Mouse (Mus musculus) neutrophil, adult 5-6 weeks (primary cell): ENCODE data around the gene Mmd2. TPM values are rescaled to one million over a fixed set of nuclear protein-coding genes. Genes with fewer than 3 reads are reported as not detected.

Experiments
- ATAC-seq: fragments of 151-379, 151-347 bp; 2 replicates; pipeline ENCODE4 v1.8.0; 2017; ENCODE audit warnings: mild to moderate bottlenecking, moderate TSS enrichment; ENCODE audit not compliant: insufficient number of reproducible peaks, poor library complexity, low FRiP score, severe bottlenecking; ENCODE audit errors: extremely low read depth
- total RNA-seq: library from RNA; stranded (forward); fragments of 200-1000 nt; gene quantifications from 2 replicates; pipeline ENCODE4 v1.2.3, GENCODE M21; 2017

Mmd2 gene
- total RNA-seq, 1 experiment from 2014 or later = not detected

GRCm38 (mm10) chr5:142614513-142614912 lies 5.9 kb upstream of the Mmd2 start:
- ATAC-seq = no peak

GRCm38 (mm10) chr5:142610362-142610761 lies 1.8 kb upstream of the Mmd2 start:
- ATAC-seq = no peak

DNA sequence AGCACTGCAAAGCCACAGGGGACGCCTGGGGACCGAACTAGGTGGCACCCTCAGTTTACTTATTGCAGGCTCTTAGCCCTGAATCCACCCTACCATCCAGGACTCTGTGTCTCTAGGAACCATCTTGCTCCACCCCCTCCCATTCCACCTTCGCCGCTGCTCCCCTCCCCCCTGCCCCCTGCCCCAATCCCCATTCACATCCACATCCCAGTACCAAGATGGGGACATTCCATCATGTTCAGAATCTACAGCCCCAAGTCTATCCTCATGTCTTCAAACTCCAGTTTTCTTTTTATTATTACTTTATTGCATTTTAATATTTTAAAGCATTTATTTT lies 357 bp upstream of the Mmd2 start:
- no peak for ATAC-seq

GRCm38 (mm10) chr5:142605288-142605687 lies 3.3 kb downstream of the Mmd2 start:
- ATAC-seq = no peak

DNA sequence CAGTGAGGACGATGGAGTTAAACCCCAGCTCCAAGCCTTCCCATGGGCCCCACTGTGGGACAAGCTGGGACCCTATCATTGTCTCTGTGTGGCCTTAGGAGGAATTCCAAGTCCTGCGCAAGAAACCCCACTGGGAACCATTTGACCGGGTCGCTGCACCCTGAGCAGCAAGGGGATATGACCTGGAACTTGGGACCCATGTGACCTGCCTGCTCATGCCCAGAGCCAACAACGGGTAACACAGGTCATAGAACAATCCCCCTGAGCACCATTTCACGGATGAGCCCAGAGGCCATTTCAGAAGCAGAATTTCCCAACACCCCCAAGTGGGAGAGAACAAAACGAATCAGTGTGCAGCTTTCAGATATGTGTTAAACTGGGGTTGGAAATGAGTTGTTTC lies 4.2 kb downstream of the Mmd2 start:
- ATAC-seq = no peak

GRCm38 (mm10) chr5:142597648-142598390 lies 10.8 kb downstream of the Mmd2 start:
- ATAC-seq = no peak

DNA sequence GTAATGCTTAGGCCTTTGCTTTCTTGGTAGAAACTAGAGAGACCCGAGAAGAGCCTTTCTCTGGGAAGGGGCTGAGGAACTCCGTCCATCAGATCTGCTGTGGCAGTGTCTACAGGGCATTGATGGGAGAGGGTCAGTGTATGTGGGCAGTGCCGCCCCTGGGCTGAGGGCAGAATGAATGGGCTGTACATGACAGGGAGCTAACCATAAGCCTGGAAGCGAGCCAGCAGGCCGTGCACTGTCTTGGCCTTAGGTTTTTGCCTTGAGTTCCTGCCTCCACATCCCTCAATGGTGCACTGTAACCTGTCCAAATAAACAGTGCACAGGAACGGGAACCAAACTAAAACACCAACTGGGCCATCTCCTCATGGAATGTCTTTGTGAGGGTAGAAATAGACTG lies 11.9 kb downstream of the Mmd2 start:
- ATAC-seq = no peak

GRCm38 (mm10) chr5:142595698-142596097 lies 12.9 kb downstream of the Mmd2 start:
- ATAC-seq = no peak

- no peak for ATAC-seq
These were observed 17.5 kb downstream of the Mmd2 start for GRCm38 (mm10) chr5:142590953-142591616.

DNA sequence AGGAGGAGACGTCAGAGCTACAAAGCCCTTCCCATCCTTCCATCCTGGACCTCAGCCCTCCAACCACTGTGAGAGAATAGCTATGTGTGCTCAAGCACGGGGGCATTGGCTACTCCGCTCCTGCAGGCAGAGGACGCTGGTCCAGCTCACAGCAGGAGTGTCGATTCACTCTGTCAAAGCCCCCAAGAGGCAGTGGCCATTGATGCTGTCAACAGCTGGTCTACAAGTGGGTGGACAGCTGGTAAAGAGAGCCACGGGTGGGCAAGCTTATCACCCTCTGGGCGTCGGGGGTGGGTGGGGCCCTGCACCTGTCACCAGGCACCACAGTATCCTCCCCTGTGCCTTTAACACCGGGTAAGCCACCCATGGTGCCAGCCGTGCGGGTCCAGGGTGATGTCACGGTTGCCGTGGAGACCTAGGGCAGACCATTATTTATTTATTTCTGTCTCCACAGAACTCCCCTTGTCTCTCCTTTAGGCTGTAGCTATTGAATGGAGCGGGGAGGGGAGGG lies 24.9 kb downstream of the Mmd2 start:
- ATAC-seq = no peak

- no peak for ATAC-seq
These were observed 27.1 kb downstream of the Mmd2 start for GRCm38 (mm10) chr5:142581517-142581916.

DNA sequence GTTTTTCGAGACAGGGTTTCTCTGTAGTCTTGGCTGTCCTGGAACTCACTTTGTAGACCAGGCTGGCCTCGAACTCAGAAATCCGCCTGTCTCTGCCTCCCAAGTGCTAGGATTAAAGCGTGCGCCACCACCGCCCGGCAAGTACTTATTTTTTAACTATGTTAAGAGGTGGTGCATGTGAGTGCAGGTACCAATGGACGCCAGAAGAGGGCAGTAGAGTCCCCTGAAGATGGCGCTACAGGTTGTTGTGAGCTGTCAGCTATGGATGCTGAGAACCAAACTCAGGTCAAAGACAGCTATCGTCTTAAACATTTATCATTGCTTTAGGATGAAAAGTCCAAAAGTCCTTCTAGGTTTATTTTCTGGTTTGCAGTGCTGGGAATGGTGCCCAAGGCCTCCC lies 30.4 kb downstream of the Mmd2 start:
- no peak for ATAC-seq

DNA sequence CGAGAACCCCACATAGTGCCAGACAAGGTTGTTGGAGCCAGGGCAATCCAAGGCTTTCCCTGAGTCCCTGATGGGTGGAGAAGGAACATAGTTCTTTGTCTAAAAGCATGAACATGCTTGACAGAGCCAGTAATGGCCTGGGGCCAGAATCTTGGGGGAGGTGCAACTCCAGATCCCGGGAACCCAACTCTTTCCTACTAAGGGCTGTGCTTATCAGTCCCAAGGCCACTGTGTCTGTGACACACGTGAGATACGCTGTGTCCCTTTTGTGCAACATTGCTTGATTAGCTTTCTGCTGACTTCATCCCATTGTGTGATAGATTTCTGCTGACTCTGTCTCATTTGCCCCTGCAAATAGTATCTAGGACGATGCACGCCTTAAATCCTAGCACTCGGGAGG lies 31.8 kb downstream of the Mmd2 start:
- no peak for ATAC-seq

DNA sequence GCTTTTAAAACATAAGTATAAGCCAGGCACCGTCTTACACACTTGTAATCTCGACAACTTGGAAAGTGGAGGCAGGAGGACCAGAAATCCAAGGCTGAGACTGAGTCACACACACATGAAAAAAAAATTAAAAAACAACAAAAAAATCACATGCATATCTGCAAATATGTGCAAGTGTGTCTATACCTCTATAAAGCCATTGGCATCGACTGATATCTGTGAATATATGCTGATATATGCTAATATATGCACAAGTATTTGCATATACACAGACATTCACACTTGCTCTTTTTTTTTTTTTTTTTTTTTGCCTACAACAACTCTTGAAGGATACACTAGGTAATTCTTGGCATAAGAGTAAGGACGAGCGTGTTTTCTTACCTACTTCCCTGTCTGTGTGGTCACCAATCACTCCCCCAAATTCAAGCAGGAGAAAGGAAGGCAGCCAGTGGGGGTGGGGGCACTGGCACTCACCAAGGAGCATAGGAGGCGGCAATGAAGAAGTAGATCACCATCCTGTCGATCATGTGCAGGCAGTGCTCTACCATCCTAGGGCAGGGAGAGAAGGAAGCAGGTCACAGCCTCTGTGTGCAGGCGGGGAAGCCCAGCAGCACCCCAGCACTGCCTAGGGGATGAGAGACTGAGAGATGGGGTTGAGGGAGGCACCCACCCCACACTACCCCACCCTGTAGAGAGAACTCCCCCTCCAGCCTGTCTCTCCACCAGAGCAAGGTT lies 34.1 kb downstream of the Mmd2 start:
- no peak for ATAC-seq

DNA sequence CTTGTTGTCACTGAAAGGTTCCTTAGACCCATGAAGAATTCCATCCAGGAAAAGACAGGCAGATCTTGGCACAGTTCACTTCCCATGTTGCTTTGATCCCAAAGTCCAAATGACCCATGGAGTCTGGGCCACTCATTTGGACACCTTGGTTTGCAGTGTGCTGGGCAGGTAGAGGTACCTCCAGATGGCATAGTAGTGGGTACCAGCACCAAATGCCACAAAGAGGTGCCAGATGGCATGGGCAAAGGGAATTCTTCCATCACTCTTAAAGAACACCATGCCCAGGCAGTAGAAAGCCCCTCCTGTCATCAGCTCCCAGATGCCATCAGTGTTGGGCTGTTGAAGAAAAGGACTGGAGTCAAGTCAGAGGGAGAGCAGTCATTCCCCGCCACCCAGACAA lies 44.0 kb downstream of the Mmd2 start:
- ATAC-seq = no peak

DNA sequence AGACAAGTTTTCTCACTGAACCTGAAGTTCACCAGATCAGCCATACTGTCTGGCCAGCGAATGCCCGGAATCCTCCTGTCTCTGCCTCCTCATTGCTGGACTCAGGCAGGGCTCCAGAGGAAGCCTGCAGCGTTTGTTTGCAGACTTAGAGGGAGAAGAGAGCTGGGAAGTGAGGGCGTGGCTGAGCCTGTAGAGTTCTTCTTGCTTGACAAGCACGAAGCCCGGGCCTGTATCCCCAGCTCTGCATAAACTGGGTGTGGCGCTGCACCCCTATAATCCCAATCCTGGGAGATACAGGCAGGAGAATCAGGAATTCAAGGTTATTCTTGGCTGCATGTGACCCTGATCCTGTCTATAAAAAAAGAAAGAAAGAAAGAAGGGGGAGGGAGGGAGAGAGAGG lies 48.3 kb downstream of the Mmd2 start:
- ATAC-seq = no peak

DNA sequence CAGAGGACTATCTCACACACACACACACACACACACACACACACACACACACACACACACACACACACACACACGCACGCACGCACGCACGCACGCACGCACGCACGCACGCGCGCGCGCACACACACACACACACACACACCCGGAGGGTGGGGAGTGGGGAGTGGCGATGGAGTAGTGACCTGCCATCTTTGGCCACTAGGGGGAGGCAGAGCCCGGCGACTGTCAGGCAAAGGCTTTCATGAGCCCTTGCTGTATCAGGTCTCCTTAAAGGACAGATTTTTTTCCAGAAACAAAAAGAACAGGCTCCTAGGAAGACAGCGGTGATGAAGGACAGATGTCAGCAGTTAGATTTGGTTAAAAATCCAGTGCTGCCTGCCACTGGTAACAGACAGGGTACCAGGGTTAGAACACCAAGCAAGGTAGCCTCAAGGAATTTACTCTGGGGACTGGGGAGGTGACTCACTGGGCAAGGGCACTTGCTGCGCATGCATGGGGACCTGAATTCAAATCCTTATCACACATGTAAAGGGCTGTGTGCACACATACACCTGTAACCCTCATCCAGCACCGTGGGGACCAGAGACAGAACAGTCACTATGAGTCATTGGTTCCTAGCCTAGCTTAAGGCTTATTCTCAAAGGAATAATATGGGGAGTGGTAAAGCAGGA lies 51.1 kb downstream of the Mmd2 start:
- ATAC-seq = 0 out of 2 replicates have a peak, but pooled peaks have one; percentile 41

- no peak for ATAC-seq
These were observed 51.9 kb downstream of the Mmd2 start for GRCm38 (mm10) chr5:142556721-142557120.

GRCm38 (mm10) chr5:142555866-142556265 lies 52.7 kb downstream of the Mmd2 start:
- ATAC-seq = no peak
